Mouse (Mus musculus) midbrain, embryonic 14.5 days (tissue): ENCODE results near the gene Fgr. TPM values are rescaled to one million over a fixed set of nuclear protein-coding genes. Genes with fewer than 3 reads are reported as not detected.

ENCODE experiments used
- ATAC-seq: fragments of 200-750 bp; cut with Nextera tagmentation; 2 replicates; pipeline ENCODE4 v1.8.0; 2017; ENCODE audit warnings: moderate number of reproducible peaks, moderate library complexity; ENCODE audit not compliant: low FRiP score, low TSS enrichment
- DNase-seq: peaks from one replicate; pipeline ENCODE4 v3.0.0-alpha.2; 2015
- H3K27ac ChIP-seq: fragments of 300-500 bp; sonication (generic); replicated peaks from 2 replicates; pipeline ENCODE4 v1.5.1; 2014; ENCODE audit warnings: mild to moderate bottlenecking, low read depth, low read length, moderate library complexity
- H3K27me3 ChIP-seq: fragments of 300-500 bp; sonication (generic); 2 replicates; pipeline ENCODE4 v1.6.1; 2014; ENCODE audit warnings: low read length, control low read depth, mixed read lengths; ENCODE audit not compliant: control insufficient read depth, insufficient read depth
- H3K36me3 ChIP-seq: fragments of 300-500 bp; sonication (generic); 2 replicates; pipeline ENCODE4 v1.6.1; 2014; ENCODE audit warnings: low read length, control low read depth; ENCODE audit not compliant: control insufficient read depth, insufficient read depth
- H3K4me1 ChIP-seq: fragments of 300-500 bp; sonication (generic); 2 replicates; pipeline ENCODE4 v1.6.1; 2014; ENCODE audit warnings: mild to moderate bottlenecking, antibody characterized with exemption, low read length, control low read depth; ENCODE audit not compliant: control insufficient read depth, insufficient read depth
- H3K4me2 ChIP-seq: fragments of 300-500 bp; sonication (generic); 2 replicates; pipeline ENCODE4 v1.6.1; 2014; ENCODE audit warnings: mild to moderate bottlenecking, low read length, moderate library complexity
- H3K4me3 ChIP-seq: fragments of 300-500 bp; sonication (generic); replicated peaks from 2 replicates; pipeline ENCODE4 v1.5.1; 2014; ENCODE audit warnings: low read depth, low read length
- H3K9ac ChIP-seq: fragments of 300-500 bp; sonication (generic); replicated peaks from 2 replicates; pipeline ENCODE4 v1.6.1; 2014; ENCODE audit warnings: mild to moderate bottlenecking, low read length, moderate library complexity
- H3K9me3 ChIP-seq: fragments of 300-500 bp; sonication (generic); 2 replicates; pipeline ENCODE4 v1.6.1; 2016; ENCODE audit warnings: low read length, control low read depth, mixed read lengths; ENCODE audit not compliant: control insufficient read depth
- WGBS: fragments of 180-500 bp; shearing (Covaris S2); extraction: QIAGEN DNeasy Blood & Tissue Kit; methylation state at CpG from one replicate; pipeline ENCODE4 v1.1.7; 2014; 5-methylcytosine and 5-hydroxymethylcytosine counted together
- polyA plus RNA-seq: library from polyadenylated mRNA; unstranded; fragments of >200 nt; fragmentation: Nextera tagmentation; extraction: Ambion mirVana; gene quantifications from 2 replicates; pipeline ENCODE4 v1.2.1, GENCODE M21; 2014

Fgr gene
- polyA plus RNA-seq, 1 experiment from 2014 or later = 0.08 TPM

- Histone ChIP-seq H3K4me3 (no peak overlapping the region), H3K27ac (no peak overlapping the region), H3K27me3 (peaks cover 10% of the 10 kb centered on the region), H3K36me3 (no peaks in the 10 kb centered on the region), H3K9ac (no peak overlapping the region), H3K9me3 (no peaks in the 10 kb centered on the region), H3K4me1 (peaks cover 20% of the 10 kb centered on the region; the same call in 1 of the 2 replicates), H3K4me2 (no peak overlapping the region)
- DNase-seq (no peak), ATAC-seq (no peak)
- 41% methylated on average over 3 of the region's 3 CpGs for WGBS
Measured at GRCm38 (mm10) chr4:132975791-132976190, 1.9 kb downstream of the Fgr start.

- Histone ChIP-seq H3K27me3 (peaks cover 10% of the 10 kb centered on the region), H3K36me3 (no peaks in the 10 kb centered on the region), H3K9me3 (no peaks in the 10 kb centered on the region), H3K4me3 (no peak overlapping the region), H3K9ac (no peak overlapping the region), H3K4me1 (peaks cover 20% of the 10 kb centered on the region; the same call in 1 of the 2 replicates), H3K27ac (no peak overlapping the region), H3K4me2 (no peak overlapping the region)
- DNase-seq (no peak), ATAC-seq (no peak)
- 89% methylated on average over 6 of the region's 6 CpGs for WGBS
Measured at GRCm38 (mm10) chr4:132976729-132977128, 2.8 kb downstream of the Fgr start.

DNA sequence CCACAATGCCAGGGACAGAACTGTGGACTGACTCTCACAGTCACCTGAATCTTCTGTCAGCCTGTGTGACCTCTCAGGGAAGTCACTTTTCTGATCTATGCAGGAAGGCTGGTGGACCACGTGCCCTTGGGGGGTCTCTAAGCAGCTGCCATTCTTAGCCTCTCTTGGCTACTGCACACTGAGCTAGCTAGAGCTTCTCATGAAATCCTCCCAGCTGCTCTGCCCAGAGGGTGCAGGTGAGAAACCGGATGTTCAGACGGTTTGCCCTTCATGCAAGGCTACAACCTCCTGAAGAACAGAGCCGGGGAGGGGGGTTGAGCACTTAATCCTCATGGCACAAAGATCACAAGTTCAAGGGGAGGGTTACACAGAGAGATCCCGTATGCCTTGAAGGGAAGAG lies 3.7 kb downstream of the Fgr start:
- H3K4me2 ChIP-seq = no peak overlapping the region
- H3K4me3 ChIP-seq = no peak overlapping the region
- no peak overlapping the region for H3K27ac ChIP-seq
- WGBS = 53% methylated on average over 5 of the region's 5 CpGs
- ATAC-seq = no peak
- no peaks in the 10 kb centered on the region for H3K36me3 ChIP-seq
- H3K4me1 ChIP-seq = peaks cover 20% of the 10 kb centered on the region; the same call in 1 of the 2 replicates
- no peak overlapping the region for H3K9ac ChIP-seq
- DNase-seq = no peak
- H3K27me3 ChIP-seq = peaks cover 10% of the 10 kb centered on the region
- H3K9me3 ChIP-seq = no peaks in the 10 kb centered on the region

DNA sequence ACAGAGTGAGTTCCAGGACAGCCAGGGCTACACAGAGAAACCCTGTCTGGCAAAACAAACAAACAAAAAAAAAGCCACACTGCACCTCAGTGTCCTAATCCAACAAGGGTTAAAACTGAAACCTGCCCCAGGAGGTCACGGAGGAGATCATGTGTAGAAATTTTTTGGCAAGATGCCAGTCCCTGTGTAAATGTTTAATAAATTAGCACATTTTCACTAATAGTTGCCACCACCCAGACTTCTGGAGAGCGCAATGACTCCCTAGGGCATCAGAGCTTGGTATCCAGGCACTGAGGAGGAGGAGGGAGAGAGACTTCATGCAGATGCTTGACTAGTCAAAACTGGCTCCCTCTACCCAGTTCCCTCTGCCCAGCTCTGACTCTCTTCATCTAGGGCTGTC lies 5.3 kb downstream of the Fgr start:
- H3K9ac ChIP-seq = no peak overlapping the region
- H3K27me3 ChIP-seq = peaks cover 3% of the 10 kb centered on the region; the same call in 1 of the 2 replicates
- peaks cover 17% of the 10 kb centered on the region; the same call in 1 of the 2 replicates for H3K4me1 ChIP-seq
- H3K27ac ChIP-seq = no peak overlapping the region
- 65% methylated on average over 2 of the region's 2 CpGs for WGBS
- no peak for ATAC-seq
- no peak for DNase-seq
- no peaks in the 10 kb centered on the region for H3K36me3 ChIP-seq
- no peak overlapping the region for H3K4me3 ChIP-seq
- no peak overlapping the region for H3K4me2 ChIP-seq
- H3K9me3 ChIP-seq = no peaks in the 10 kb centered on the region

DNA sequence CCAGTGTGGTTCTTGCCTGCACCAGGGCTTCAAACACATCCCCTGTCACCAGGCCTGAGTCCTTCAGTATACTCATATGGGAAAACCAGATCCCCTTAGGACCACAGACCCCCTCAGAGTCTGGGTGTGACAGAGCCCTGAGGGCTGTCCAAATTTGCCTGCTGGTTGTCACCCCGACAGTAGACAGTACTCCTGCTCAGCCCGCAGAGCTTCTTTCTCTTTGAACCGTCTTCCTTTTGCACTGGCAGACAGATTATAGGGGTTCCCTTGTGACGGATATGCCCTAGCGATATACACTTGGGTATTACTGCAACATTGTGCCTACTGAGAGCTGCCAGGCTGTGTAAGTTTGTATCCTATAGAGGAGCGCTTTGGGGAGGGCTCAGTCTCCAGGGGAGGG lies 7.7 kb downstream of the Fgr start:
- H3K36me3 ChIP-seq = no peaks in the 10 kb centered on the region
- H3K4me1 ChIP-seq = peaks cover 9% of the 10 kb centered on the region; the same call in 1 of the 2 replicates
- H3K4me3 ChIP-seq = no peak overlapping the region
- H3K27me3 ChIP-seq = no peaks in the 10 kb centered on the region
- no peak overlapping the region for H3K9ac ChIP-seq
- ATAC-seq (no peak), DNase-seq (no peak)
- 79% methylated on average over 6 of the region's 6 CpGs for WGBS
- H3K4me2 ChIP-seq = no peak overlapping the region
- no peaks in the 10 kb centered on the region for H3K9me3 ChIP-seq
- no peak overlapping the region for H3K27ac ChIP-seq

- H3K9ac ChIP-seq = no peak overlapping the region
- H3K4me2 ChIP-seq = no peak overlapping the region
- H3K9me3 ChIP-seq = no peaks in the 10 kb centered on the region
- H3K27me3 ChIP-seq = no peaks in the 10 kb centered on the region
- H3K36me3 ChIP-seq = no peaks in the 10 kb centered on the region
- peaks cover 9% of the 10 kb centered on the region; the same call in 1 of the 2 replicates for H3K4me1 ChIP-seq
- DNase-seq (no peak), ATAC-seq (no peak)
- no peak overlapping the region for H3K27ac ChIP-seq
- 84% methylated on average over 6 of the region's 6 CpGs for WGBS
- H3K4me3 ChIP-seq = no peak overlapping the region
Measured at GRCm38 (mm10) chr4:132982999-132983398, 9.1 kb downstream of the Fgr start.

DNA sequence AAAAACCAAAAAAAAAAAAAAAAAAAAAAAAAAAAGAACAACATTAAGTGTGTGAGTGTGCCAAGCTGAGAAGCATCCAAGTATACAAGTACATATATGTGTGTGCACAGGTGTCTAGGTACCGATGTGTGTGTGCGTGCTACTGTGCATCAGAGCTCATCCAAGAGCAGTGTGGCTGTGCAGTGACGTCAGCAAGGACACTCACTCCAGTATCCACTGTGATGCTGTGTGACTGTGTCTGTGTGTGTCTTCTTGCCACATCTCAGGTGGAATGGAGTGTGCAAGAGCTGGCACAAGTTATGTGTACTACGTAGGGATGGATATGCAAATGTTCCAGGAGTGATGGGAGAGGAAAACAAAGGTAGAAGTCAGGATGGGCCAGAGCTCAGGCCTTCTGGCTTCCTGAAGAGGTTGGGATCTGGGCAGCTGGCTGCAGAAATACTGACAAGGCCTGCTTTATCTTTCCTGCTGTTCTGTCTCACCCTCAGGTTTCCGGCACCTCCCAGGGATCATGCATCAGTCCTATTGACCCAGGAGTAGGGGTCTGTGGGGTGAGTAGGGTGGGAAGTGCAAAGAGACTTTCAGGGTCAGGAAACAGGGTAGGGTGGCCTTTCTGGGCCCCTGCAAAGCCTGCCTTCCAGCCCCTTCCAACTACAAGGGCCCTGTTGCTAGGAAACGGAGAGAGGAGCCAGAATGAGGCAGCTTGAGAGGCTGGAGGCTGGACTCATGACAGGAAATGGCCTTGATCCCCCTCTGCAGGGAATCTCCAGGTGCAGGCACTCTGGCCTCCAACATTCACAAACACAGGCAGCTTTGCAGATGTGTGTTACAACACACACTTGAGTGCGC lies 10.0 kb downstream of the Fgr start:
- peak overlapping the region; percentile 81 for H3K27ac ChIP-seq
- no peak overlapping the region for H3K4me3 ChIP-seq
- H3K27me3 ChIP-seq = no peaks in the 10 kb centered on the region
- ATAC-seq (no peak; the same call in 1 of the 2 replicates), DNase-seq (peak; percentile 80)
- peaks cover 9% of the 10 kb centered on the region; the same call in 1 of the 2 replicates for H3K4me1 ChIP-seq
- H3K4me2 ChIP-seq = no peak overlapping the region
- H3K36me3 ChIP-seq = no peaks in the 10 kb centered on the region
- no peak overlapping the region; the same call in 1 of the 2 replicates for H3K9ac ChIP-seq
- 48% methylated on average over 7 of the region's 7 CpGs for WGBS
- no peaks in the 10 kb centered on the region for H3K9me3 ChIP-seq

DNA sequence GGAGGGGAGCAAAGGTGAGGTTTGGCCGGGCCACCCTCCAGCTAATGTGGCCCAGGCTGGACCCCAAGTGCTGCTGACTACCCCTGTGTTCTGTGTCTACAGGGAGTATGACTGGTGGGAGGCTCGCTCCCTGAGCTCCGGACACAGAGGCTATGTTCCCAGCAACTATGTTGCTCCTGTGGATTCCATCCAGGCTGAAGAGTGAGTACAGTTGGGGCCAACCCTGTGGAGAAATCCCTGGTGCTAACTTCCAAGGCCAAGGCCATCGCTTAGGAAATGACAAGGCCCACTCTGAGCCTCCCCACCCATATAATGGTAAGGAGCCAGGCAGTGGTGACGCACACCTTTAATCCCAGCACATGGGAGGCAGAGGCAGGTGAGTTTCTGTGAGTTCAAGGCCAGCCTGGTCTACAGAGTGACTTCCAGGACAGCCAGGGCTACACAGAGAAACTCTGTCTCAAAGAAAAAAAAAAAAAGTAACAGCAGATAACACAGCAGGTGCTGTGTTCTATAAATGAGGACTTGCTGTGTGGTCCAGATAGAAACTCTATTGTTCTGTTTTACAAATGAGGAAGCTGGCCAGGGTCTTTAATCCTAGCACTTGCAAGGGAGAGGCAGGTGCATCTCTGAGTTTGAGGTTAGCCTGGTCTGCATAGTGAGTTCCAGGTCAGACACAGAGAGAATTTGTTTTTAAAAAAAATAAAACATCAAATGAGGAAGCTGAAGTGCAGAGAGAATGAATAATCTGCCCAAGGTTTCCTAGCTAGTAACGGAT lies 14.9 kb downstream of the Fgr start:
- peaks cover 7% of the 10 kb centered on the region; the same call in 1 of the 2 replicates for H3K4me1 ChIP-seq
- no peak for ATAC-seq
- no peak overlapping the region for H3K4me3 ChIP-seq
- no peak overlapping the region for H3K4me2 ChIP-seq
- no peak overlapping the region for H3K9ac ChIP-seq
- no peak for DNase-seq
- WGBS = 84% methylated on average over 6 of the region's 6 CpGs
- H3K9me3 ChIP-seq = no peaks in the 10 kb centered on the region
- H3K27ac ChIP-seq = no peak overlapping the region
- no peaks in the 10 kb centered on the region for H3K27me3 ChIP-seq
- no peaks in the 10 kb centered on the region for H3K36me3 ChIP-seq
